Mouse (Mus musculus) embryonic facial prominence, embryonic 15.5 days (tissue): ENCODE results near the gene Fuca2. TPM values are rescaled to one million over a fixed set of nuclear protein-coding genes. Genes with fewer than 3 reads are reported as not detected.
"Not testable (repeated sequence)": the region's sequence is repeated elsewhere in the genome, so short reads cannot be mapped to it uniquely, and the experiment has no call there.

Experiments used
- ATAC-seq: fragments of 200-750 bp; cut with Nextera tagmentation; 2 replicates; pipeline ENCODE4 v1.8.0; 2017; ENCODE audit warnings: low read depth, moderate TSS enrichment; ENCODE audit not compliant: insufficient number of reproducible peaks, low FRiP score, low TSS enrichment
- H3K27ac ChIP-seq: fragments of 300-500 bp; sonication (generic); replicated peaks from 2 replicates; pipeline ENCODE4 v1.5.1; 2015; ENCODE audit warnings: mild to moderate bottlenecking, inconsistent platforms
- H3K27me3 ChIP-seq: fragments of 300-500 bp; sonication (generic); 2 replicates; pipeline ENCODE4 v1.6.1; 2015; ENCODE audit warnings: inconsistent platforms
- H3K36me3 ChIP-seq: fragments of 300-500 bp; sonication (generic); 2 replicates; pipeline ENCODE4 v1.6.1; 2015; ENCODE audit warnings: mild to moderate bottlenecking, inconsistent platforms
- H3K4me1 ChIP-seq: fragments of 300-500 bp; sonication (generic); 2 replicates; pipeline ENCODE4 v1.6.1; 2015; ENCODE audit warnings: inconsistent platforms
- H3K4me2 ChIP-seq: fragments of 300-500 bp; sonication (generic); replicated peaks from 2 replicates; pipeline ENCODE4 v1.6.1; 2015; ENCODE audit warnings: mild to moderate bottlenecking, inconsistent platforms
- H3K4me3 ChIP-seq: fragments of 300-500 bp; sonication (generic); replicated peaks from 2 replicates; pipeline ENCODE4 v1.5.1; 2015; ENCODE audit warnings: mild to moderate bottlenecking, inconsistent platforms
- H3K9ac ChIP-seq: fragments of 300-500 bp; sonication (generic); 2 replicates; pipeline ENCODE4 v1.6.1; 2015; ENCODE audit warnings: inconsistent platforms
- H3K9me3 ChIP-seq: fragments of 300-500 bp; sonication (generic); replicated peaks from 2 replicates; pipeline ENCODE4 v1.6.1; 2016; ENCODE audit warnings: inconsistent platforms
- WGBS: fragments of 180-500 bp; shearing (Covaris S2); methylation state at CpG from one replicate; pipeline ENCODE4 v1.1.7; 2015; 5-methylcytosine and 5-hydroxymethylcytosine counted together
- polyA plus RNA-seq: library from polyadenylated mRNA; unstranded; fragments of >200 nt; fragmentation: Nextera tagmentation; extraction: Ambion mirVana; gene quantifications from 2 replicates; pipeline ENCODE4 v1.2.1, GENCODE M21; 2015

Fuca2 gene
- polyA plus RNA-seq, 1 experiment from 2014 or later, result 67.3 TPM

GRCm38 (mm10) chr10:13479341-13479740, 20.0 kb upstream of the Fuca2 start:
- Histone ChIP-seq H3K36me3 (no peaks in the 10 kb centered on the region), H3K27ac (no peak overlapping the region), H3K4me3 (no peak overlapping the region), H3K9me3 (no peaks in the 10 kb centered on the region), H3K9ac (no peak overlapping the region), H3K4me1 (no peaks in the 10 kb centered on the region; the same call in 1 of the 2 replicates), H3K4me2 (no peak overlapping the region), H3K27me3 (peaks cover 6% of the 10 kb centered on the region; the same call in 1 of the 2 replicates)
- 59% methylated on average over 6 of the region's 6 CpGs for whole genome bisulfite sequencing
- no peak for ATAC-seq

GRCm38 (mm10) chr10:13485958-13486357, 13.4 kb upstream of the Fuca2 start:
- WGBS, result 55% methylated on average over 4 of the region's 4 CpGs
- no peaks in the 10 kb centered on the region for H3K27me3 ChIP-seq
- H3K27ac ChIP-seq, result no peak overlapping the region
- H3K36me3 ChIP-seq, result no peaks in the 10 kb centered on the region
- no peaks in the 10 kb centered on the region for H3K4me1 ChIP-seq
- no peak overlapping the region for H3K9ac ChIP-seq
- no peak overlapping the region for H3K4me2 ChIP-seq
- ATAC-seq, result no peak
- H3K4me3 ChIP-seq, result no peak overlapping the region
- no peaks in the 10 kb centered on the region for H3K9me3 ChIP-seq

GRCm38 (mm10) chr10:13489671-13490070, 9.7 kb upstream of the Fuca2 start:
- no peaks in the 10 kb centered on the region for H3K4me1 ChIP-seq
- H3K9ac ChIP-seq, result no peak overlapping the region
- no peaks in the 10 kb centered on the region for H3K36me3 ChIP-seq
- no peaks in the 10 kb centered on the region for H3K27me3 ChIP-seq
- H3K27ac ChIP-seq, result no peak overlapping the region
- no peak overlapping the region for H3K4me3 ChIP-seq
- 70% methylated on average over 6 of the region's 6 CpGs for WGBS
- ATAC-seq, result no peak
- no peaks in the 10 kb centered on the region for H3K9me3 ChIP-seq
- H3K4me2 ChIP-seq, result no peak overlapping the region

- H3K4me3 ChIP-seq, result no peak overlapping the region
- H3K36me3 ChIP-seq, result no peaks in the 10 kb centered on the region
- H3K4me1 ChIP-seq, result no peaks in the 10 kb centered on the region
- no peak overlapping the region for H3K27ac ChIP-seq
- H3K27me3 ChIP-seq, result no peaks in the 10 kb centered on the region
- WGBS, result 86% methylated on average over 9 of the region's 9 CpGs
- ATAC-seq, result no peak
- H3K4me2 ChIP-seq, result no peak overlapping the region
- H3K9me3 ChIP-seq, result no peaks in the 10 kb centered on the region
- H3K9ac ChIP-seq, result no peak overlapping the region
These were observed 5.2 kb upstream of the Fuca2 start for GRCm38 (mm10) chr10:13493978-13494686.

- no peaks in the 10 kb centered on the region for H3K36me3 ChIP-seq
- no peak for ATAC-seq
- H3K4me1 ChIP-seq, result peaks cover 4% of the 10 kb centered on the region; the same call in 1 of the 2 replicates
- H3K4me3 ChIP-seq, result no peak overlapping the region
- 94% methylated on average over 3 of the region's 3 CpGs for WGBS
- no peaks in the 10 kb centered on the region for H3K9me3 ChIP-seq
- H3K27me3 ChIP-seq, result no peaks in the 10 kb centered on the region
- no peak overlapping the region for H3K9ac ChIP-seq
- H3K27ac ChIP-seq, result no peak overlapping the region
- no peak overlapping the region for H3K4me2 ChIP-seq
These were observed 3.0 kb upstream of the Fuca2 start for GRCm38 (mm10) chr10:13496315-13496714.

- no peaks in the 10 kb centered on the region for H3K27me3 ChIP-seq
- H3K4me2 ChIP-seq, result peak overlapping the region; percentile 83
- H3K9ac ChIP-seq, result peak overlapping the region; percentile 47; the same call in 1 of the 2 replicates
- H3K9me3 ChIP-seq, result no peaks in the 10 kb centered on the region
- 42% methylated on average over 9 of the region's 9 CpGs for WGBS
- H3K4me1 ChIP-seq, result peaks cover 15% of the 10 kb centered on the region; the same call in 1 of the 2 replicates
- 0 out of 2 replicates have a peak overlapping the region, but pooled peaks have one; percentile 17 for H3K27ac ChIP-seq
- H3K4me3 ChIP-seq, result peak overlapping the region; percentile 66
- ATAC-seq, result no peak
- no peaks in the 10 kb centered on the region for H3K36me3 ChIP-seq
These were observed 1.1 kb downstream of the Fuca2 start for GRCm38 (mm10) chr10:13500473-13500872.

GRCm38 (mm10) chr10:13500938-13501496, 1.7 kb downstream of the Fuca2 start:
- H3K27me3 ChIP-seq, result no peaks in the 10 kb centered on the region
- WGBS, result under 1% methylated on average over 30 of the region's 30 CpGs
- H3K27ac ChIP-seq, result 0 out of 2 replicates have a peak overlapping the region, but pooled peaks have one; percentile 17
- peak; percentile 92 for ATAC-seq
- peak overlapping the region; percentile 66 for H3K4me3 ChIP-seq
- H3K9me3 ChIP-seq, result no peaks in the 10 kb centered on the region
- peaks cover 15% of the 10 kb centered on the region; the same call in 1 of the 2 replicates for H3K4me1 ChIP-seq
- 0 out of 2 replicates have a peak, but pooled peaks cover 2% of the 10 kb centered on the region for H3K36me3 ChIP-seq
- H3K4me2 ChIP-seq, result peak overlapping the region; percentile 83
- peak overlapping the region; percentile 47 for H3K9ac ChIP-seq

GRCm38 (mm10) chr10:13501533-13501932, 2.2 kb downstream of the Fuca2 start:
- H3K27me3 ChIP-seq, H3K36me3 ChIP-seq, H3K9me3 ChIP-seq, ATAC-seq, H3K27ac ChIP-seq: not testable (repeated sequence)
- peak overlapping the region; percentile 66 for H3K4me3 ChIP-seq
- H3K4me2 ChIP-seq, result peak overlapping the region; percentile 83
- H3K9ac ChIP-seq, result peak overlapping the region; percentile 47; the same call in 1 of the 2 replicates
- H3K4me1 ChIP-seq, result peaks cover 15% of the 10 kb centered on the region; the same call in 1 of the 2 replicates
- 40% methylated on average over 4 of the region's 4 CpGs for WGBS

- WGBS, result 78% methylated on average over 8 of the region's 8 CpGs
- no peaks in the 10 kb centered on the region for H3K27me3 ChIP-seq
- no peak overlapping the region for H3K27ac ChIP-seq
- no peak overlapping the region for H3K9ac ChIP-seq
- ATAC-seq, result no peak
- H3K4me1 ChIP-seq, result peaks cover 15% of the 10 kb centered on the region; the same call in 1 of the 2 replicates
- no peak overlapping the region for H3K4me3 ChIP-seq
- H3K36me3 ChIP-seq, result 0 out of 2 replicates have a peak, but pooled peaks cover 3% of the 10 kb centered on the region
- 0 out of 2 replicates have a peak overlapping the region, but pooled peaks have one; percentile 83 for H3K4me2 ChIP-seq
- H3K9me3 ChIP-seq, result no peaks in the 10 kb centered on the region
These were observed 3.0 kb downstream of the Fuca2 start for GRCm38 (mm10) chr10:13502371-13502770.

- no peaks in the 10 kb centered on the region for H3K9me3 ChIP-seq
- no peak for ATAC-seq
- no peak overlapping the region for H3K4me2 ChIP-seq
- WGBS, result 78% methylated on average over 4 of the region's 4 CpGs
- no peak overlapping the region for H3K27ac ChIP-seq
- H3K36me3 ChIP-seq, result 0 out of 2 replicates have a peak, but pooled peaks cover 3% of the 10 kb centered on the region
- H3K4me3 ChIP-seq, result no peak overlapping the region
- H3K9ac ChIP-seq, result no peak overlapping the region
- H3K4me1 ChIP-seq, result no peaks in the 10 kb centered on the region
- no peaks in the 10 kb centered on the region for H3K27me3 ChIP-seq
These were observed 22.5 kb downstream of the Fuca2 start for GRCm38 (mm10) chr10:13521857-13522256.

- H3K4me1 ChIP-seq, result no peaks in the 10 kb centered on the region
- H3K9ac ChIP-seq, result no peak overlapping the region
- peaks cover 30% of the 10 kb centered on the region for H3K36me3 ChIP-seq
- H3K4me2 ChIP-seq, result no peak overlapping the region
- no peaks in the 10 kb centered on the region for H3K9me3 ChIP-seq
- no peak overlapping the region for H3K27ac ChIP-seq
- no peak overlapping the region for H3K4me3 ChIP-seq
- no peaks in the 10 kb centered on the region for H3K27me3 ChIP-seq
- WGBS, result 81% methylated on average over 4 of the region's 4 CpGs
- no peak for ATAC-seq
These were observed 28.8 kb downstream of the Fuca2 start for GRCm38 (mm10) chr10:13528155-13528554.
